Mouse (Mus musculus): ENCODE measurements around the gene Elp6. TPM values are rescaled to one million over a fixed set of nuclear protein-coding genes. Genes with fewer than 3 reads are reported as not detected.

Elp6 gene
- total and polyA plus RNA-seq, 2 experiments from 2014 or later, result 30.0 to 30.9 TPM

DNA sequence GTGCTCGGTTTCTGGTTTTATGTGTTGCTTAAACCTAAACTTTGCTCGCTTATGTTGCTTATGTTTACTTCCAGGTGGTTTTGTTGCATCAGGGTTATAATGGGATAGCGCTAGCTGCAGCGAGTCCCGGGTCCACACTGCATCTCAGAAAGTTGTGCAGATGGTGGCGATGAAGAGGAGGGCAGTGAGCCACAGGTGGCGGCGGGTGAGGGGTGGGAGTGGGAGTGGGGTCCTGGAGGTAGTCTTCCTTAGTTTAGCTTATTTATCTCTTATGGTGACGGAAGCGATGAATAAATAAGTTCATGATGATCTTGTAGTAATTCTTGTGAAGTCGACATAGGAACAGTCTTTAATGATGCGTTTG, 28.9 kb downstream of the Elp6 start:
- WGBS, result 9% methylated on average over 12 of the region's 12 CpGs
- Histone ChIP-seq H3K27me3 (ENCODE audit: insufficient read depth, low read length) (no peaks in the 10 kb centered on the region), H3K4me2 (ENCODE audit: low read depth, low read length) (peak overlapping the region; percentile 68), H3K4me1 (ENCODE audit: insufficient read depth, low read length) (peaks cover 7% of the 10 kb centered on the region; the same call in 1 of the 2 replicates), H3K27ac (no peak overlapping the region; the same call in 1 of the 2 replicates), H3K9ac (replicated peaks; ENCODE audit: low read length) (peak overlapping the region; percentile 73), H3K4me3 (ENCODE audit: low read length) (peak overlapping the region; percentile 93), H3K9me3 (ENCODE audit: low read length) (no peaks in the 10 kb centered on the region), H3K36me3 (ENCODE audit: insufficient read depth, low read length) (no peaks in the 10 kb centered on the region)
- DNase-seq (ENCODE audit: low spot score) (no peak), ATAC-seq (no peak; the same call in 1 of the 2 replicates)
- no peak for TF ChIP-seq CTCF (IDR thresholded peaks at IDR 0.05; ENCODE audit: low read depth)

DNA sequence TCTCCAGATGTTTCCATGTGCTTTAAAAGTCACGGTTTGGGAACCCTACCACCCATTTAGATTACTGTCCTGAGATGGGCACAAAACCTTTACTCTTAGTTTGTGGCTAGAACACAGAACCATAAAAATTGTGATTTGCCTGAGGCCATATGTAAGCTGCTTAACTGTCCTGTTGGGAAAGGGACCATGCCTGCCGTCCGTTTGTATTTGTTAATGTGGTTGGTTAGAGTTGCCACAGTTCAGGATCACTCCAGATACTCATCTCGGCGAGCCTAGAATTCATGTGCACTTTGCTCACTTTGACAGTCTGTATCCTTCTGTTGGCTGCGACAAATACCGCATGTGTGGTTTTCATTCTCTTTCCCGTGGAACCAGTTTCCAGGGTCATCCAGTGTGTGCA, 29.9 kb downstream of the Elp6 start:
- no peak overlapping the region for H3K27ac ChIP-seq
- ATAC-seq (no peak), DNase-seq (ENCODE audit: low spot score) (no peak)
- H3K9me3 ChIP-seq (ENCODE audit: low read length), result no peaks in the 10 kb centered on the region
- H3K36me3 ChIP-seq (ENCODE audit: insufficient read depth, low read length), result no peaks in the 10 kb centered on the region
- no peaks in the 10 kb centered on the region for H3K27me3 ChIP-seq (ENCODE audit: insufficient read depth, low read length)
- peaks cover 7% of the 10 kb centered on the region; the same call in 1 of the 2 replicates for H3K4me1 ChIP-seq (ENCODE audit: insufficient read depth, low read length)
- H3K9ac ChIP-seq (replicated peaks; ENCODE audit: low read length), result no peak overlapping the region
- 68% methylated on average over 8 of the region's 8 CpGs for WGBS
- no peak overlapping the region for H3K4me3 ChIP-seq (ENCODE audit: low read length)
- 0 out of 2 replicates have a peak overlapping the region, but pooled peaks have one; percentile 68 for H3K4me2 ChIP-seq (ENCODE audit: low read depth, low read length)
- no peak for TF ChIP-seq CTCF (IDR thresholded peaks at IDR 0.05; ENCODE audit: low read depth)

DNA sequence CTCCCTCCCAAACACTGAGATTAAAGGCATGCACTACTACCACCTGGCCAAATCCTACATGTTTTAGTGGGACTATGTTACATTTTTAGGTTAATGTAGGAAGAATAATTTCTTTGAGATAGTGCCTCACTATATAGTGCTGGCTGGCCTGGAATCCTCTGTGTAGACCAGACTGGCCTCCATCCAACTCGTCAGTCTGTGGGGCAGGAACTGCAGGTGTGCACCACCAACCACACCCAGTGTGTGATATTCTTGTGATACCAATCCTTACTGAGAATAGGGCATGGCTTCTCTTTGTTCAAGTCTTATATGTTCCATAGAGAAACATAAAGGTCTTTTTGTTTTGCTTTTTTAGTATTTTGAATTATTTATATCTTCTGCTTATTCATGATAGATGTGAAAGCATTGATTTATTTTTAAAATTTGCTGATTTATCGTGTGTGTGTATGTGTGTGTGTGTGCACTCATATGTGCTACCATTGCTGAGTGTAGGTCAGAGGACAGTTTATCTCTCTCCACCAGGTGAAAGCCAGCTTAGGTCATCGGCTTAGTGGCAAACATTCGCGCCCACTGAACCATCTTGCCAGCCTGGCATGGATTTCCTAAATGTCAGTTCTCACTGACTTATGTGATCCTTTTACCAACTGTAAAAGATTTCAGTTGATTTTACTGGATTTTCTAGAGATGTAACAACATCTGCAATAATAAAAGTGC, 35.2 kb downstream of the Elp6 start:
- Histone ChIP-seq H3K27ac (no peak overlapping the region), H3K36me3 (ENCODE audit: insufficient read depth, low read length) (no peaks in the 10 kb centered on the region), H3K4me2 (ENCODE audit: low read depth, low read length) (no peak overlapping the region), H3K9ac (replicated peaks; ENCODE audit: low read length) (no peak overlapping the region), H3K4me1 (ENCODE audit: insufficient read depth, low read length) (no peaks in the 10 kb centered on the region), H3K9me3 (ENCODE audit: low read length) (no peaks in the 10 kb centered on the region), H3K27me3 (ENCODE audit: insufficient read depth, low read length) (no peaks in the 10 kb centered on the region), H3K4me3 (ENCODE audit: low read length) (no peak overlapping the region)
- DNase-seq (ENCODE audit: low spot score) (no peak), ATAC-seq (no peak)
- no peak for TF ChIP-seq CTCF (IDR thresholded peaks at IDR 0.05; ENCODE audit: low read depth)
- 85% methylated on average over 5 of the region's 5 CpGs for WGBS

DNA sequence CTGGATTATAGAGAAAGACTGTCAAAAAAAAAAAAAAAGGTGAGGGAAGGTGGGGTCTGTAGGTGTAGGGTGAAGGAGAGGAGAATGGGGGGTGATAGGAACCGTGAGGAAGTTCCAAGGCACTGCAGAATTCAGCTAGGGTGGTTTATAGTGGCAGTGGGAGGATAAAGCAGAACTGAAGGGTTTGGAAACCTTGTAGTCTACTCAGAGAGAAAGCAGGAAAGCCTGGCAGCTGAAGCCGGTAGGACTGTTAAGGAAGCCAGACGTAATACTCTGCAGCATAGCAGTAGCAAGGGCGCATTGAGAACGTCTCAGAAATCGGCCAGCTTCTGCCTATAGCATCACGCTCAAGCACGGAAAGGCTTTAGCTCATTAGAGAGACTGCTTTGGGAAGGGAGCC, 37.0 kb downstream of the Elp6 start:
- no peaks in the 10 kb centered on the region for H3K36me3 ChIP-seq (ENCODE audit: insufficient read depth, low read length)
- H3K27me3 ChIP-seq (ENCODE audit: insufficient read depth, low read length), result no peaks in the 10 kb centered on the region
- DNase-seq (ENCODE audit: low spot score) (no peak), ATAC-seq (no peak)
- no peak overlapping the region for H3K4me3 ChIP-seq (ENCODE audit: low read length)
- no peaks in the 10 kb centered on the region for H3K9me3 ChIP-seq (ENCODE audit: low read length)
- 90% methylated on average over 8 of the region's 8 CpGs for whole genome bisulfite sequencing
- no peak for TF ChIP-seq CTCF (IDR thresholded peaks at IDR 0.05; ENCODE audit: low read depth)
- no peak overlapping the region for H3K27ac ChIP-seq
- H3K9ac ChIP-seq (replicated peaks; ENCODE audit: low read length), result no peak overlapping the region
- no peak overlapping the region for H3K4me2 ChIP-seq (ENCODE audit: low read depth, low read length)
- H3K4me1 ChIP-seq (ENCODE audit: insufficient read depth, low read length), result no peaks in the 10 kb centered on the region

DNA sequence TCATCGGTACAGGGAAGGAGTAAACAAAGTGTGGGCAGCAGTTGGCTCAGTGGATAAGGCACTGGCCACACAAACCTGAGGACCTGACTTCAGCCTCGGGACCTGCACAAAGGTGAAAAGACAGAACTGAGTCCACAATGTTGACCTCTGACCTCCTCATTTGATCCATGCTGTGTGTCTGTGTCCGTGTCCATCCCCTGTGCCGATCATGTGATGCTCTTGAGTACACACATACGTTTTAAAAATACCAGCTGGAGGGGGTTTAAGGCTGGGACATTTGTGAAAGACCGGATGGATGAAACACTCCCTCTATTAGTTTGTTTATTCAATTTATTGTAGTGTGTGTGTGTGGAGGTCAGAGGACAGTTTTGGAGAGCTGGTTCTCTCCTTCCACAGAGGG, 38.8 kb downstream of the Elp6 start:
- no peaks in the 10 kb centered on the region for H3K36me3 ChIP-seq (ENCODE audit: insufficient read depth, low read length)
- no peak overlapping the region for H3K4me3 ChIP-seq (ENCODE audit: low read length)
- no peak overlapping the region for H3K9ac ChIP-seq (replicated peaks; ENCODE audit: low read length)
- no peak overlapping the region for H3K4me2 ChIP-seq (ENCODE audit: low read depth, low read length)
- TF ChIP-seq CTCF (IDR thresholded peaks at IDR 0.05; ENCODE audit: low read depth), result no peak
- H3K9me3 ChIP-seq (ENCODE audit: low read length), result no peaks in the 10 kb centered on the region
- no peaks in the 10 kb centered on the region for H3K27me3 ChIP-seq (ENCODE audit: insufficient read depth, low read length)
- no peak for DNase-seq (ENCODE audit: low spot score)
- ATAC-seq, result no peak
- H3K27ac ChIP-seq, result no peak overlapping the region
- WGBS, result 69% methylated on average over 6 of the region's 6 CpGs
- no peaks in the 10 kb centered on the region for H3K4me1 ChIP-seq (ENCODE audit: insufficient read depth, low read length)

DNA sequence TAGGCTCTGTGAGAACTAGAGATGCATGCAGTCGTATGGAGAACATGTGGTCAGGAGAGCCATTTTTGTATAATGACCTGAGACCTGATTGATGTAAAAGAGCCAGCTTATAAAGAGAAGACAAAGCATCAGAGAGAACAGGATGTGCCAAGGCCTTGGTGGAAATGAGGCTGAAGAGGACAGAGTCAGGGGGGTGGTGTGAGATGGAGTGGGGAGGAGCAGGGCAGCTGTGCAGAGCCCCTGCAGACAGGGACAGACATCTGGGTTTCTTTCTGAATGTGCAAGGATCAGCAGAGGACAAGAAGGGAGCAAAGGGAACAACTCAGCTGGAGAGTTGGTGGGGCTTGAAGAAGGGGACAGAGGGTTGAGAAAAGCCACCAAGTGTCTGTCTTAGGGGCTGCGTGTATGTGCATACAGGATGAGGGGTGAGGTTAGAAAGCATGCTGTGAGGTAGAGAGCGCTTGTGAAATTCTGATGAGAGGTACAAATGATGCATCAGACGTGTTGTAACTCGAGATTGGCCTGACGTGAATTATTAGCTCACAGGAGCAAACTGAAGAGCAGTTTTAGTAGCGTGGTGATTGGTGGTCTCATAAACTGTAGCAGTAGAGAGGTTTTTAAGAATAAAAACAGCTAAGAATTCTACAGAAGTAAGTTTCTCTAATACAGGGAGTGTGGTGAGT, 40.2 kb downstream of the Elp6 start:
- TF ChIP-seq CTCF (IDR thresholded peaks at IDR 0.05; ENCODE audit: low read depth), result no peak
- Histone ChIP-seq H3K9me3 (ENCODE audit: low read length) (no peaks in the 10 kb centered on the region), H3K36me3 (ENCODE audit: insufficient read depth, low read length) (no peaks in the 10 kb centered on the region), H3K4me2 (ENCODE audit: low read depth, low read length) (no peak overlapping the region), H3K27ac (no peak overlapping the region), H3K4me3 (ENCODE audit: low read length) (no peak overlapping the region), H3K9ac (replicated peaks; ENCODE audit: low read length) (no peak overlapping the region), H3K27me3 (ENCODE audit: insufficient read depth, low read length) (no peaks in the 10 kb centered on the region), H3K4me1 (ENCODE audit: insufficient read depth, low read length) (no peaks in the 10 kb centered on the region)
- WGBS, result 73% methylated on average over 7 of the region's 7 CpGs
- DNase-seq (ENCODE audit: low spot score), result no peak
- ATAC-seq, result no peak

DNA sequence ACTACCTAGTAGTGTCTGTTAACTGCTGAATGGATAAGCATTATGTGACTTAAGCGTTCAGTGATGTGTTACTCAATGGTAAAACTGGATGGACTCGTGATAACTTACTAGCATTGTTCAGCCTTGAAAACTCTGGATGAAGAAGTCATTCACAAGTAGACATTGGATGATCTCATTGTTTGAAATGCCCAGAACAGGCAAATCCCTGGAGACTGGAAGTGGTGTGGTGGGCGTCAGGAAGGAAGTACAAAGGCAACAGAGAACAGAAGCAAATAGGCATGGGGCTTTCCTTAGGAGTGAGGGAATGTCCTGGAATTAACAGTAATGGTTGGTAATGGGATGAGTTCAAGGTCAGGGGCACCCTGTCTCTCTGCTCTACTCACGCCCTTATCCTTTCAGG, 43.9 kb downstream of the Elp6 start:
- no peak overlapping the region for H3K9ac ChIP-seq (replicated peaks; ENCODE audit: low read length)
- H3K9me3 ChIP-seq (ENCODE audit: low read length), result no peaks in the 10 kb centered on the region
- no peak overlapping the region for H3K4me2 ChIP-seq (ENCODE audit: low read depth, low read length)
- H3K4me1 ChIP-seq (ENCODE audit: insufficient read depth, low read length), result no peaks in the 10 kb centered on the region
- no peak overlapping the region for H3K27ac ChIP-seq
- no peak overlapping the region for H3K4me3 ChIP-seq (ENCODE audit: low read length)
- H3K36me3 ChIP-seq (ENCODE audit: insufficient read depth, low read length), result no peaks in the 10 kb centered on the region
- no peaks in the 10 kb centered on the region for H3K27me3 ChIP-seq (ENCODE audit: insufficient read depth, low read length)
- TF ChIP-seq CTCF (IDR thresholded peaks at IDR 0.05; ENCODE audit: low read depth), result no peak
- 72% methylated on average over 4 of the region's 4 CpGs for WGBS
- ATAC-seq (no peak), DNase-seq (ENCODE audit: low spot score) (no peak)
